Mouse (Mus musculus) liver, postnatal 0 days (tissue): ENCODE results near the gene Hspbp1. TPM values are rescaled to one million over a fixed set of nuclear protein-coding genes. Genes with fewer than 3 reads are reported as not detected.
A peak's percentile ranks its signal among the peaks of the same experiment; 100 is the strongest.

ENCODE experiments used
- ATAC-seq: fragments of 200-750 bp; cut with Nextera tagmentation; 2 replicates; pipeline ENCODE4 v1.8.0; 2017; ENCODE audit warnings: mild to moderate bottlenecking, moderate library complexity
- DNase-seq: peaks from one replicate; pipeline ENCODE4 v3.0.0-alpha.2; 2016
- H3K27ac ChIP-seq: fragments of 300-500 bp; sonication (generic); 2 replicates; pipeline ENCODE4 v1.5.1; 2014; ENCODE audit warnings: antibody characterized with exemption, moderate library complexity, mild to moderate bottlenecking, low read depth
- H3K27me3 ChIP-seq: fragments of 300-500 bp; sonication (generic); 2 replicates; pipeline ENCODE4 v1.6.1; 2014; ENCODE audit warnings: low read length, control low read depth, mixed read lengths; ENCODE audit not compliant: insufficient read depth
- H3K36me3 ChIP-seq: fragments of 300-500 bp; sonication (generic); replicated peaks from 2 replicates; pipeline ENCODE4 v1.6.1; 2014; ENCODE audit warnings: mild to moderate bottlenecking, control low read depth, low read length, moderate library complexity, mixed read lengths; ENCODE audit not compliant: insufficient read depth
- H3K4me1 ChIP-seq: fragments of 300-500 bp; sonication (generic); 2 replicates; pipeline ENCODE4 v1.6.1; 2014; ENCODE audit warnings: antibody characterized with exemption, mild to moderate bottlenecking, control low read depth; ENCODE audit not compliant: insufficient read depth
- H3K4me2 ChIP-seq: fragments of 300-500 bp; sonication (generic); 2 replicates; pipeline ENCODE4 v1.6.1; 2014; ENCODE audit warnings: low read depth, mild to moderate bottlenecking, low read length, moderate library complexity, mixed read lengths
- H3K4me3 ChIP-seq: fragments of 300-500 bp; sonication (generic); 2 replicates; pipeline ENCODE4 v1.5.1; 2014; ENCODE audit warnings: low read depth, low read length
- H3K9ac ChIP-seq: fragments of 300-500 bp; sonication (generic); replicated peaks from 2 replicates; pipeline ENCODE4 v1.6.1; 2014; ENCODE audit warnings: mild to moderate bottlenecking, moderate library complexity
- H3K9me3 ChIP-seq: fragments of 300-500 bp; sonication (generic); 2 replicates; pipeline ENCODE4 v1.6.1; 2016; ENCODE audit warnings: mild to moderate bottlenecking, control low read depth, low read length, mixed read lengths
- CTCF ChIP-seq: sonication (generic); IDR thresholded peaks from 2 replicates; pipeline ENCODE4 v1.5.1; 2016; ENCODE audit warnings: antibody characterized with exemption, low read depth
- EP300 ChIP-seq: IDR thresholded peaks from 2 replicates; pipeline ENCODE4 v1.6.1; 2016; ENCODE audit warnings: antibody characterized with exemption, low read depth, mild to moderate bottlenecking
- WGBS: fragments of 180-500 bp; shearing (Covaris S2); extraction: QIAGEN DNeasy Blood & Tissue Kit; methylation state at CpG from one replicate; pipeline ENCODE4 v1.1.7; 2014; ENCODE audit not compliant: insufficient replicate concordance; 5-methylcytosine and 5-hydroxymethylcytosine counted together
- polyA plus RNA-seq: library from polyadenylated mRNA; unstranded; fragments of >200 nt; fragmentation: Nextera tagmentation; extraction: Ambion mirVana; gene quantifications from 2 replicates; pipeline ENCODE4 v1.2.1, GENCODE M21; 2015

The Hspbp1 gene
- polyA plus RNA-seq, 1 experiment from 2014 or later = 33.1 TPM

DNA sequence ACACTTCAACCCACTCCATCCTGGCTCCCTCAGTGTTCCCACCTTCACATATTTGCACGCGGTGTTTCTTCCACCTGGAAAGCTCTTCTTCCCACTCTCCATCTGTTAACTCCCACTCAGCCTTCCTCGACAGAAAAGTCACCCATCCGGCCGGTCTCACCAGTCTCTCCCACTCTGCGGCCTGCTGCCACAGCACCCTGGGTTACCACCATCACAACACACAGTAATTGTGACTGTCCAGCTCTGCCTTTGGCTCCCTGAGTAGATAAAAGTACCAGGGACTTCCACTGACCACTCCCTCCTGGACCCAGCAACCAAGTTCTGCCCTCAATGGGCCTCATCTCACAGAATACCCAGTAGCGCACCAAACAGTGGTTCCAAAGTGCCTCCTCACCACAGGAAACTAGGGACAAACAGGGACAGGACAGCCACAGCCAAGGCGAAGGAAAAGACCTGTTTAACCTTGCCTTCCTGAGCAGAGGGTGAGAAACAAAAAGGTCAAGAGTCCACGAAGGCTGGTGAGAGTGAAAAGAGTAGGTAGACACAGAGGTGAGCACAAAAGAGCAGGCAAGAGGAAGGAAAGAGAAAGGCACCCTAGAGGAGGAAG, 27.2 kb downstream of the Hspbp1 start:
- DNase-seq (no peak), ATAC-seq (no peak)
- no peaks in the 10 kb centered on the region for H3K9me3 ChIP-seq
- 24% methylated on average over 9 of the region's 9 CpGs for WGBS
- H3K27ac ChIP-seq = peak overlapping the region; percentile 93
- TF ChIP-seq EP300 (no peak), CTCF (no peak)
- H3K9ac ChIP-seq = peak overlapping the region; percentile 97
- peaks cover 3% of the 10 kb centered on the region for H3K36me3 ChIP-seq
- H3K4me2 ChIP-seq = peak overlapping the region; percentile 88
- H3K4me1 ChIP-seq = peaks cover 56% of the 10 kb centered on the region
- no peaks in the 10 kb centered on the region for H3K27me3 ChIP-seq
- peak overlapping the region; percentile 92 for H3K4me3 ChIP-seq

DNA sequence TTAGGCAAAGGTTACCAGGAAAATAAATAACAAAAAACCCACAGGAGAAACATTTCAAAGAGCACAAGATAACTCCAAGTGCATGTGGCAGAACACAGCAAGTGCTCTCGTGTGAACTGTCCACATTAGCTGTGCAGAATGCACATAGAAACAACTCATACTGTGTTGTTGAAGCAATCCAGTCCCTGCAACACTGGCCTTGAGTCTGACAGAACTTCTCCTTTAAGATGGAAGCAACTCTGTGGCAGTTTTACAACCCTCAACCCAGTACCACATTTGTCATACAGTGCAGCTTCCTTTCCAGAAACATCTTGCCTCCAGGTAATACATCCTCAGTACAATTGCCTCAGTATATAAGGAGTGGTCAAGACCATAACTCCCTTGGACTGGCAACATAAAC, 28.1 kb downstream of the Hspbp1 start:
- ATAC-seq (no peak), DNase-seq (no peak)
- Histone ChIP-seq H3K36me3 (peaks cover 5% of the 10 kb centered on the region), H3K4me3 (peak overlapping the region; percentile 92), H3K4me2 (peak overlapping the region; percentile 88), H3K27me3 (no peaks in the 10 kb centered on the region), H3K27ac (peak overlapping the region; percentile 46; the same call in 1 of the 2 replicates), H3K9me3 (no peaks in the 10 kb centered on the region), H3K9ac (peak overlapping the region; percentile 97), H3K4me1 (peaks cover 64% of the 10 kb centered on the region)
- 6% methylated on average over 1 of the region's 1 CpGs for WGBS
- TF ChIP-seq CTCF (no peak), EP300 (no peak)

DNA sequence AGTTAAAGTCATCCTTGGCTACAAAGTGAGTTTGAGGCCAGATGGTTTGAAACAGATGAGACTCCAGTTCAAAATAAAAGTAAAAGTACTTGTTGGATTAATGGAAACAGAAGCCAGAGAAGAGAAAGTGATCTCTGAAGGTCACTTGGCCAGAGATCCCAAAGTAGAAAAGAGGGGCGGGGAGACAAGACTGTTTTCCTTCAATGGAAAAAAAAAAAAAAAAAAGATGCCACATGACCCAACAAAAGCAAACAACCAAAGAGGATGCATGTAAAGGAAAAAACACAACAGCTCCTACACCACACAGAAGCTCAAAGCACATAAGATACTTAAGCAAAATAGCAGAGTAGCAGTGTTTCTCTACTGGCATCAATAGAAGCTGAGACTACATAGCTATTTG, 29.0 kb downstream of the Hspbp1 start:
- Histone ChIP-seq H3K9me3 (no peaks in the 10 kb centered on the region), H3K4me3 (no peak overlapping the region), H3K27ac (peak overlapping the region; percentile 92; the same call in 1 of the 2 replicates), H3K36me3 (peaks cover 12% of the 10 kb centered on the region), H3K4me1 (peaks cover 71% of the 10 kb centered on the region), H3K4me2 (peak overlapping the region; percentile 88), H3K27me3 (no peaks in the 10 kb centered on the region), H3K9ac (peak overlapping the region; percentile 16; the same call in 1 of the 2 replicates)
- TF ChIP-seq CTCF (no peak), EP300 (no peak)
- DNase-seq (no peak), ATAC-seq (no peak)
- 60% methylated on average over 1 of the region's 1 CpGs for WGBS

DNA sequence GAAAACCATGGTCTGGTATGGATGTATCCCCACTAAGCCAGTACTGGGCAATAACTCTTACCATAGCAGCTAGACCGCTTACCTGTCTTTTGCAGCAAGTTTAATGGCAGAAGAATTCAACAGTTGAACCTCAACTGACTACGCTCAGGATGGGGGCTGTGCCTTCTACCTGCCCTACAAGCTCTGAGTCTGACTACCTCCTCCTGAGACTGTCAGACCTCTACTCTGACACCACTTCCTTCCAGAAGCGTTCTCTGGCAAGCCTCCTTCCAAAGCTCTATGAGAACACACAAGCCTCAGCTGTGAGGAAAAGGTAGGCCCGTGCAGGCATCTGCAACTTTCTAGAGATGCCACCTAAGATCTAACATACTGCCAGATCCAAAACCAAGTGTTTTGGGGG, 29.5 kb downstream of the Hspbp1 start:
- Histone ChIP-seq H3K27me3 (no peaks in the 10 kb centered on the region), H3K4me2 (peak overlapping the region; percentile 88), H3K27ac (peak overlapping the region; percentile 92), H3K4me1 (peaks cover 71% of the 10 kb centered on the region), H3K36me3 (peaks cover 12% of the 10 kb centered on the region), H3K9ac (0 out of 2 replicates have a peak overlapping the region, but pooled peaks have one; percentile 16), H3K9me3 (no peaks in the 10 kb centered on the region), H3K4me3 (no peak overlapping the region)
- DNase-seq (no peak), ATAC-seq (no peak)
- WGBS = 52% methylated on average over 4 of the region's 4 CpGs
- TF ChIP-seq CTCF (no peak), EP300 (no peak)

DNA sequence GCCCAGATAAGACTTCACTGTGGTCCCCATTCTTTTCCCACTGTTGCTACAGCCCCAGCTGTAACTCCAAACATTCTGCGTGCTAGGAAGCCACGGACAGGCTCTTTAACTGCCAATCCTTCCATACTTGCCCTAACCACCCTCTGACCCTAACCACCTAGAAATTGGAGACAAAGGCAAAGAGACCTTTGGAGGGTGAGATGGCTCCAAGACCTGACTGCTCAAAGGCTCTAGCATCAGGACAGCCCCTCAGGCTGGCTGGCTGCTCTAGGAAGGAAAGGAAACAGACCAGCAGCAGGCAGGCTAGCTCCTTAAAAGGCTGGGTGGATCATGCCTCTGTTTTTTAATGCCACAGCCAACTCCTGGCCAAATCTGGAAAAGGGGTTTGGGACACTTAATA, 30.6 kb downstream of the Hspbp1 start:
- H3K4me1 ChIP-seq = peaks cover 66% of the 10 kb centered on the region
- WGBS = 36% methylated on average over 2 of the region's 2 CpGs
- H3K9me3 ChIP-seq = no peaks in the 10 kb centered on the region
- peaks cover 12% of the 10 kb centered on the region for H3K36me3 ChIP-seq
- H3K27me3 ChIP-seq = no peaks in the 10 kb centered on the region
- TF ChIP-seq EP300 (no peak), CTCF (no peak)
- H3K4me3 ChIP-seq = peak overlapping the region; percentile 24
- peak overlapping the region; percentile 49 for H3K9ac ChIP-seq
- peak overlapping the region; percentile 92 for H3K27ac ChIP-seq
- peak overlapping the region; percentile 88 for H3K4me2 ChIP-seq
- DNase-seq (no peak), ATAC-seq (no peak)

DNA sequence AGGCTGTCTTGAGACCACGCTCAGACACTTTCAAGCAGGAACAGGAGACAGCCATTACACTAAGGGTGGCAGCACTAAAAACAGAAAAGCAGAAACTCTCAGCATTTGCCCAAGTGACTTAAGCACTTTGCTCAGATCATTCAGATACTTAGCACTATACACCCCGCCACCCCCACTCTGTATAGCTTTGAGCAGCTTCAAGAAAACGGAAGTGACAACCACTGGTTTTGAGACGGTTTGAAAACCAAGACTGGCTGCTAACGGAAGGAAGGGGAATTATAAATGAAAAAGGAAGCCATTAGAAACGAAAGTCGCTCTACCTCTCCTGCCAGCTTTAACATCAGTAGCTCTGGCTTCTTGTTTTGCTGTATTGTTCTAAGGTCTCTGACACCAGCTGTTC, 31.1 kb downstream of the Hspbp1 start:
- ATAC-seq (peak; percentile 30; the same call in 1 of the 2 replicates), DNase-seq (peak; percentile 54)
- WGBS = 38% methylated on average over 7 of the region's 7 CpGs
- H3K9me3 ChIP-seq = no peaks in the 10 kb centered on the region
- TF ChIP-seq EP300 (no peak), CTCF (no peak)
- peaks cover 12% of the 10 kb centered on the region for H3K36me3 ChIP-seq
- peaks cover 66% of the 10 kb centered on the region for H3K4me1 ChIP-seq
- peak overlapping the region; percentile 88 for H3K4me2 ChIP-seq
- H3K9ac ChIP-seq = peak overlapping the region; percentile 49
- H3K4me3 ChIP-seq = peak overlapping the region; percentile 24
- no peaks in the 10 kb centered on the region for H3K27me3 ChIP-seq
- peak overlapping the region; percentile 92 for H3K27ac ChIP-seq
